In the genomic region with DNA sequence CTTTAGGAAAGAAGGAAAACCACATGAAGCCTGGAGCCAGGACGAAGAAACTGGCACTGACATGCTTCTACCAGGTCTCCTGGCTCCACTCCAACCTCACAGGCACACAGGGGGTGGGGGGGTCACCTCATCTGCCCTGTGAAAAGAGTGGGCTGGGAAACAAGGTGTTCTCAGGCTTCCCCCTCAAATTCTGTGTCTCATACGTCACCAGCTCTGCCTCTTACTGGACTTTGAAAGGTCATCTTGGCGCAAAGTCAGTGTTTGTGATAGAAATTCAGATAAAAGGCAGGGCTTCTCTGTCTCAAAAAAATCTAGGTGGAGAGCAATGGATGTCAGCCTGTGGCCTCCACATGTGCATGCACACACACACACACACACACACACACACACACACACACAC, we compare ENCODE assay signal across 32 mouse cellular contexts. TPM values are rescaled to one million over a fixed set of nuclear protein-coding genes. Genes with fewer than 3 reads are reported as not detected.
DNase-seq lines count a peak whose midpoint lies in the region; ATAC-seq lines count a peak whose summit lies in the region.
"Had no signal": no experiment of that assay in that cellular context is flagged by ENCODE, and none has a peak within 500 bp of the region (broad histone marks: within the 10 kb centered on the region; RNA-seq: fewer than 3 reads in every experiment).

No protein-coding gene starts in this region.

- no peaks in the 10 kb centered on the region for H3K9me3 ChIP-seq in heart, embryonic 13.5 days
- no peaks in the 10 kb centered on the region for H3K9me3 ChIP-seq in limb, embryonic 13.5 days
- H3K9me3 ChIP-seq in stomach, embryonic 15.5 days: no peaks in the 10 kb centered on the region
- H3K9me3 ChIP-seq: heart, embryonic 15.5 days; hindbrain, embryonic 13.5 days; lung, embryonic 15.5 days; midbrain, embryonic 12.5 days; neural tube, embryonic 12.5 days had no signal

- H3K27me3 ChIP-seq in heart, embryonic 13.5 days (replicated peaks): no peaks in the 10 kb centered on the region
- H3K27me3 ChIP-seq in limb, embryonic 13.5 days: no peaks in the 10 kb centered on the region
- no peaks in the 10 kb centered on the region for H3K27me3 ChIP-seq in stomach, embryonic 15.5 days (replicated peaks)
- H3K27me3 ChIP-seq: heart, embryonic 15.5 days; hindbrain, embryonic 13.5 days; midbrain, embryonic 12.5 days; neural tube, embryonic 12.5 days had no signal

- H3K27ac ChIP-seq in heart, embryonic 13.5 days (replicated peaks): peak overlapping the region; percentile 53
- H3K27ac ChIP-seq in limb, embryonic 13.5 days: peak overlapping the region; percentile 0; the same call in 1 of the 2 replicates
- peak overlapping the region; percentile 49; the same call in 1 of the 2 replicates for H3K27ac ChIP-seq in stomach, embryonic 15.5 days
- H3K27ac ChIP-seq: heart, embryonic 15.5 days; hindbrain, embryonic 13.5 days; liver, embryonic 14.5 days; lung, embryonic 15.5 days; midbrain, embryonic 12.5 days; neural tube, embryonic 12.5 days had no signal

- H3K4me2 ChIP-seq in heart, embryonic 13.5 days: no peak overlapping the region
- no peak overlapping the region for H3K4me2 ChIP-seq in limb, embryonic 13.5 days (replicated peaks)
- no peak overlapping the region for H3K4me2 ChIP-seq in stomach, embryonic 15.5 days
- H3K4me2 ChIP-seq: heart, embryonic 15.5 days; hindbrain, embryonic 13.5 days; lung, embryonic 15.5 days; midbrain, embryonic 12.5 days; neural tube, embryonic 12.5 days had no signal

- WGBS in heart, embryonic 13.5 days: 38% methylated on average over 3 of the region's 3 CpGs
- 50% methylated on average over 3 of the region's 3 CpGs for WGBS in limb, embryonic 13.5 days
- WGBS in stomach, embryonic 15.5 days: 52% methylated on average over 3 of the region's 3 CpGs

- no peaks in the 10 kb centered on the region for H3K36me3 ChIP-seq in heart, embryonic 13.5 days
- H3K36me3 ChIP-seq in limb, embryonic 13.5 days: no peaks in the 10 kb centered on the region
- H3K36me3 ChIP-seq in stomach, embryonic 15.5 days: no peaks in the 10 kb centered on the region
- H3K36me3 ChIP-seq: heart, embryonic 15.5 days; hindbrain, embryonic 13.5 days; lung, embryonic 15.5 days; midbrain, embryonic 12.5 days; neural tube, embryonic 12.5 days had no signal

- intact Hi-C loops in heart, postnatal 14 days (cut with DNase I): no loop called here

- peaks cover 14% of the 10 kb centered on the region for H3K4me1 ChIP-seq in heart, embryonic 13.5 days
- H3K4me1 ChIP-seq in limb, embryonic 13.5 days: no peaks in the 10 kb centered on the region
- 0 out of 2 replicates have a peak, but pooled peaks cover 3% of the 10 kb centered on the region for H3K4me1 ChIP-seq in stomach, embryonic 15.5 days
- H3K4me1 ChIP-seq: heart, embryonic 15.5 days; hindbrain, embryonic 13.5 days; lung, embryonic 15.5 days; midbrain, embryonic 12.5 days; neural tube, embryonic 12.5 days had no signal

- H3K4me3 ChIP-seq in heart, embryonic 13.5 days: no peak overlapping the region
- no peak overlapping the region for H3K4me3 ChIP-seq in limb, embryonic 13.5 days
- H3K4me3 ChIP-seq in stomach, embryonic 15.5 days (replicated peaks): no peak overlapping the region
- H3K4me3 ChIP-seq: heart, embryonic 15.5 days; hindbrain, embryonic 13.5 days; lung, embryonic 15.5 days; midbrain, embryonic 12.5 days; myocyte; neural tube, embryonic 12.5 days had no signal

- ATAC-seq in heart, embryonic 13.5 days (ENCODE audit: extremely low read depth, insufficient number of reproducible peaks, low FRiP score, low TSS enrichment): no peak
- no peak for ATAC-seq in limb, embryonic 13.5 days (ENCODE audit: low FRiP score, low read depth)
- no peak for ATAC-seq in stomach, embryonic 15.5 days (ENCODE audit: insufficient read depth, low FRiP score, low read depth)
- ATAC-seq: CD4-positive, CD25-positive, alpha-beta regulatory T cell, adult 4 months; forebrain, embryonic 14.5 days; intestine, embryonic 16.5 days had no signal

- H3K9ac ChIP-seq in heart, embryonic 13.5 days: no peak overlapping the region
- no peak overlapping the region for H3K9ac ChIP-seq in limb, embryonic 13.5 days
- H3K9ac ChIP-seq in stomach, embryonic 15.5 days: no peak overlapping the region
- H3K9ac ChIP-seq: heart, embryonic 15.5 days; hindbrain, embryonic 13.5 days; liver, embryonic 14.5 days; lung, embryonic 15.5 days; midbrain, embryonic 12.5 days; neural tube, embryonic 12.5 days had no signal

- peak; percentile 17 for DNase-seq in adrenal gland, postnatal 14 days
- DNase-seq in adrenal gland, adult 18-20 months (ENCODE audit: low spot score in 2 of 2): no peak
- no peak for DNase-seq in heart, postnatal 14 days
- no peak for DNase-seq in cerebellum, postnatal 4 days (ENCODE audit: low spot score in 2 of 2)
- DNase-seq: cerebellum, adult 2 months; cerebellum, postnatal 14 days; gastrocnemius, postnatal 14 days; heart, postnatal 4 days; kidney, adult 8-10 months; kidney, postnatal 14 days; layer of hippocampus, adult 9-11 months; lung, postnatal 36 days; right cerebral cortex, adult 18-20 months; spleen, adult 18-20 months; thymus, postnatal 14 days had no signal

RNA-seq across cellular contexts. Expression of a gene that starts 12.6 kb away (rescaled TPM):
- total RNA-seq in adrenal gland, postnatal 14 days (2021): 0.15 TPM in 1 of 2 replicates, not detected in the other
- total RNA-seq in adrenal gland, adult 18-20 months (2021): under 1 TPM in 1 of 2 experiments, not detected in 1; 0.22 TPM
- polyA plus RNA-seq in heart, embryonic 13.5 days (2015; fragmentation: Nextera tagmentation; extraction: Ambion mirVana): not detected in 2 replicates
- not detected for total RNA-seq in heart, postnatal 14 days (2021)
- 0.10 and 0.11 TPM in 2 replicates for polyA plus RNA-seq in limb, embryonic 13.5 days (2015; fragmentation: Nextera tagmentation; extraction: Ambion mirVana)
- polyA plus RNA-seq in stomach, embryonic 15.5 days (2015; fragmentation: Nextera tagmentation; extraction: Ambion mirVana): 2.6 and 3.2 TPM in 2 replicates
- total RNA-seq: gastrocnemius, postnatal 14 days; heart, postnatal 4 days; midbrain, postnatal 0 days had no signal
- polyA plus RNA-seq: forebrain, embryonic 14.5 days; heart, embryonic 15.5 days; hindbrain, embryonic 13.5 days; midbrain, postnatal 0 days; myocyte had no signal

RNA-seq across cellular contexts. Expression of a gene that starts 31.1 kb away (rescaled TPM):
- total RNA-seq in adrenal gland, postnatal 14 days (2021): 0.34 TPM in 1 of 2 replicates, not detected in the other
- under 1 TPM in 1 of 2 experiments, not detected in 1; 0.42 TPM for total RNA-seq in adrenal gland, adult 18-20 months (2021)
- 0.14 TPM in 1 of 2 replicates, not detected in the other for polyA plus RNA-seq in heart, embryonic 13.5 days (2015; fragmentation: Nextera tagmentation; extraction: Ambion mirVana)
- total RNA-seq in heart, postnatal 14 days (2021): under 1 TPM; 0.12 to 0.19 TPM
- 0.33 and 0.41 TPM in 2 replicates for polyA plus RNA-seq in limb, embryonic 13.5 days (2015; fragmentation: Nextera tagmentation; extraction: Ambion mirVana)
- 0.21 and 0.63 TPM in 2 replicates for polyA plus RNA-seq in stomach, embryonic 15.5 days (2015; fragmentation: Nextera tagmentation; extraction: Ambion mirVana)
- total RNA-seq: granulocyte monocyte progenitor cell, adult 5-6 weeks; left cerebral cortex, postnatal 10 days; megakaryocyte, adult 5-6 weeks; midbrain, postnatal 0 days had no signal
- polyA plus RNA-seq: cerebellum, adult 2 months; forebrain, embryonic 14.5 days; hindbrain, embryonic 13.5 days; midbrain, postnatal 0 days; myocyte had no signal

RNA-seq across cellular contexts. Expression of a gene that starts 52.2 kb away (rescaled TPM):
- 0.19 and 1.2 TPM in 2 replicates for total RNA-seq in adrenal gland, postnatal 14 days (2021)
- total RNA-seq in adrenal gland, adult 18-20 months (2021): under 1 TPM; 0.17 to 0.26 TPM
- polyA plus RNA-seq in heart, embryonic 13.5 days (2015; fragmentation: Nextera tagmentation; extraction: Ambion mirVana): 0.09 TPM in 1 of 2 replicates, not detected in the other
- total RNA-seq in heart, postnatal 14 days (2021): not detected
- polyA plus RNA-seq in limb, embryonic 13.5 days (2015; fragmentation: Nextera tagmentation; extraction: Ambion mirVana): 0.09 and 0.24 TPM in 2 replicates
- polyA plus RNA-seq in stomach, embryonic 15.5 days (2015; fragmentation: Nextera tagmentation; extraction: Ambion mirVana): 0.32 TPM in 1 of 2 replicates, not detected in the other
- total RNA-seq: gastrocnemius, postnatal 14 days; heart, postnatal 4 days had no signal
- polyA plus RNA-seq: CD4-positive, CD25-positive, alpha-beta regulatory T cell, adult 4 months; heart, embryonic 15.5 days; myocyte had no signal

Comparison
In these comparisons a context has a peak if more than half of its experiments do, and no peak if none do; other contexts are left out.
1. H3K27ac ChIP-seq: peak in every context shown above with its lines; median percentile 53 in heart, embryonic 13.5 days; 49 in stomach, embryonic 15.5 days; 0 in limb, embryonic 13.5 days.